Mouse (Mus musculus): ENCODE data around the gene Tcstv1. TPM values are rescaled to one million over a fixed set of nuclear protein-coding genes. Genes with fewer than 3 reads are reported as not detected.

Gene Tcstv1
- not detected for polyA plus RNA-seq (2014; fragmentation: Illumina TruSeq; extraction: RNeasy Lipid Tissue Mini Kit (QIAGEN cat#74804); ENCODE audit: low read depth, low replicate concordance)

DNA sequence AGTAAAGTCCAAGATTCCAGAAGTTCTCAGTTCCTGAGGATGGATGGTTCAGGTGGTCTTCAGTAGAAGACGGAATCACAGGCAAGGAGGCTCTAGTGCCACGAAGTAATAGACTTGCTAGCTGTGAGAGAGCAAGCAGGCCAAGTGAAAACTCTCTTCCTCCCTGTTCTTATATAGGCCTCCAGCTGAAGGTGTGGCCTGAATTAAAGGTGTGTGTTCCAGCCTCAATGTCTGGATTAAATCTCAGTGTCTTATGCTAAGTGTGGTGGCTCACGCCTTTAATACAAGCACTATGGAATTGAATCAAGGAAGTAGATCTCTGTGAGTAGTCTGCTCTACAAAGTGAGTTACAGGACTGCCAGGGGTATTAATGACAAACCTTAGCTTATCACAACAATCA is at the start of gene Tcstv1:
Tcstv1 (minus strand) TSS at position 101 of the 400 bp plus-strand sequence.

DNA sequence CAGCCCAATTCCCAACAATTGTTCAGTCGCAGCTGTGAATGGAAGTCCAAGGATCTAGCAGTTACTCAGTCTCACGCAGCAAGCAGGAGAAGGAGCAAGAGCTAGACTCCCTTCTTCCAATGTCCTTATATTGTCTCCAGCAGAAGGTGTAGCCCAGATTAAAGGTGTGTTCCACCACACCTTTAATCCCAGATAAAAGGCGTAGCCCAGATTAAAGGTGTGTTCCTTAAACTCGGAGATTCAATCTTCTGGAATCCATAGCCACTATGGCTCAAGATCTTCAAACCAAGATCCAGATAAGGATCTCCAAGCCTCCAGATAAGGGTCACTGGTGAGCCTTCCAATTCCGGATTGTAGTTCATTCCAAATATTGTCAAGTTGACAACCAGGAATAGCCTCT is 34.6 kb upstream of the Tcstv1 start, which contains the start of gene Gm21761:
Gm21761 (minus strand) TSS at position 101 of the 400 bp plus-strand sequence.

Other genes with a start within 250 kb of the Tcstv1 start
- gene Hmgcs1, start 204.4 kb downstream of the Tcstv1 start, polyA plus RNA-seq (2014; fragmentation: Illumina TruSeq; extraction: RNeasy Lipid Tissue Mini Kit (QIAGEN cat#74804); ENCODE audit: low read depth, low replicate concordance), result 895 TPM
- gene Nim1k, start 138.9 kb downstream of the Tcstv1 start, polyA plus RNA-seq (2014; fragmentation: Illumina TruSeq; extraction: RNeasy Lipid Tissue Mini Kit (QIAGEN cat#74804); ENCODE audit: low read depth, low replicate concordance), result 1.6 TPM
- 22.6 TPM for gene Zfp131, start 103.9 kb downstream of the Tcstv1 start, polyA plus RNA-seq (2014; fragmentation: Illumina TruSeq; extraction: RNeasy Lipid Tissue Mini Kit (QIAGEN cat#74804); ENCODE audit: low read depth, low replicate concordance)
- gene AF067063, start 64.6 kb downstream of the Tcstv1 start, polyA plus RNA-seq (2014; fragmentation: Illumina TruSeq; extraction: RNeasy Lipid Tissue Mini Kit (QIAGEN cat#74804); ENCODE audit: low read depth, low replicate concordance), result not detected
- gene D13Ertd608e, start 58.8 kb downstream of the Tcstv1 start, polyA plus RNA-seq (2014; fragmentation: Illumina TruSeq; extraction: RNeasy Lipid Tissue Mini Kit (QIAGEN cat#74804); ENCODE audit: low read depth, low replicate concordance), result not detected
- gene Gm21761, start 34.5 kb upstream of the Tcstv1 start, polyA plus RNA-seq (2014; fragmentation: Illumina TruSeq; extraction: RNeasy Lipid Tissue Mini Kit (QIAGEN cat#74804); ENCODE audit: low read depth, low replicate concordance), result not detected
- gene B020031M17Rik, start 56.0 kb upstream of the Tcstv1 start, polyA plus RNA-seq (2014; fragmentation: Illumina TruSeq; extraction: RNeasy Lipid Tissue Mini Kit (QIAGEN cat#74804); ENCODE audit: low read depth, low replicate concordance), result not detected
- gene Gm36079, start 132.2 kb upstream of the Tcstv1 start, polyA plus RNA-seq (2014; fragmentation: Illumina TruSeq; extraction: RNeasy Lipid Tissue Mini Kit (QIAGEN cat#74804); ENCODE audit: low read depth, low replicate concordance), result not detected
- gene Gm21188, start 157.4 kb upstream of the Tcstv1 start, polyA plus RNA-seq (2014; fragmentation: Illumina TruSeq; extraction: RNeasy Lipid Tissue Mini Kit (QIAGEN cat#74804); ENCODE audit: low read depth, low replicate concordance), result 0.34 TPM
- not detected for gene Gm20767, start 245.5 kb upstream of the Tcstv1 start, polyA plus RNA-seq (2014; fragmentation: Illumina TruSeq; extraction: RNeasy Lipid Tissue Mini Kit (QIAGEN cat#74804); ENCODE audit: low read depth, low replicate concordance)